ENCODE assay signal across 7 mouse cellular contexts in genomic region chr13:49127844-49128631, GRCm38 (mm10). TPM values are rescaled to one million over a fixed set of nuclear protein-coding genes. Genes with fewer than 3 reads are reported as not detected.
A peak's percentile ranks its signal among the peaks of the same experiment; 100 is the strongest.
DNase-seq lines count a peak whose midpoint lies in the region; ATAC-seq and TF ChIP-seq lines count a peak whose summit lies in the region.

No protein-coding gene starts in this region.

- no peak for TF ChIP-seq CTCF in left cerebral cortex, adult 2 months (IDR thresholded peaks at IDR 0.05)

- H3K27me3 ChIP-seq in forebrain, embryonic 11.5 days (ENCODE audit: control insufficient read depth, insufficient read depth, low read length): no peaks in the 10 kb centered on the region
- H3K27me3 ChIP-seq in hindbrain, embryonic 14.5 days (ENCODE audit: control insufficient read depth, insufficient read depth, low read length): no peaks in the 10 kb centered on the region

- WGBS in forebrain, embryonic 11.5 days: 50% methylated on average over 15 of the region's 15 CpGs
- 35% methylated on average over 15 of the region's 15 CpGs for WGBS in hindbrain, embryonic 14.5 days

- no peak overlapping the region for H3K9ac ChIP-seq in forebrain, embryonic 11.5 days (ENCODE audit: low read length)
- H3K9ac ChIP-seq in hindbrain, embryonic 14.5 days: no peak overlapping the region

- intact Hi-C loops in left cerebral cortex, adult 2 months (cut with DNase I): no loop called here
- intact Hi-C loops in left cerebral cortex, postnatal 4 days (cut with DNase I): no loop called here

- DNase-seq in left cerebral cortex, adult 2 months (ENCODE audit: extremely low spot score in 1 of 2, low spot score in 2 of 2): peak in 1 of 2 experiments; percentile 36
- no peak for DNase-seq in left cerebral cortex, postnatal 4 days
- DNase-seq in forebrain, embryonic 11.5 days (ENCODE audit: low spot score): no peak
- DNase-seq in hindbrain, embryonic 14.5 days (ENCODE audit: low spot score): peak; percentile 47
- DNase-seq in right cerebral cortex, postnatal 14 days: peak; percentile 43
- DNase-seq in kidney, postnatal 25 days: no peak
- no peak for DNase-seq in embryo, embryonic 11 days

- H3K4me1 ChIP-seq in forebrain, embryonic 11.5 days (replicated peaks; ENCODE audit: control insufficient read depth, insufficient read depth, low read length): peaks cover 19% of the 10 kb centered on the region
- peaks cover 70% of the 10 kb centered on the region for H3K4me1 ChIP-seq in hindbrain, embryonic 14.5 days (replicated peaks; ENCODE audit: control insufficient read depth, insufficient read depth, low read length)

- H3K36me3 ChIP-seq in forebrain, embryonic 11.5 days (ENCODE audit: control insufficient read depth, insufficient read depth, low read length): no peaks in the 10 kb centered on the region
- H3K36me3 ChIP-seq in hindbrain, embryonic 14.5 days (replicated peaks; ENCODE audit: control insufficient read depth, insufficient read depth): no peaks in the 10 kb centered on the region

- no peaks in the 10 kb centered on the region for H3K9me3 ChIP-seq in forebrain, embryonic 11.5 days (ENCODE audit: control insufficient read depth, low read length)
- H3K9me3 ChIP-seq in hindbrain, embryonic 14.5 days (ENCODE audit: control insufficient read depth, low read length): no peaks in the 10 kb centered on the region

- peak overlapping the region; percentile 22; the same call in 1 of the 2 replicates for H3K4me3 ChIP-seq in left cerebral cortex, adult 2 months
- no peak overlapping the region for H3K4me3 ChIP-seq in forebrain, embryonic 11.5 days (ENCODE audit: low read depth, low read length)
- no peak overlapping the region for H3K4me3 ChIP-seq in hindbrain, embryonic 14.5 days (replicated peaks; ENCODE audit: low read length)

- peak; percentile 42; the same call in 1 of the 2 replicates for ATAC-seq in forebrain, embryonic 11.5 days (replicated peaks; ENCODE audit: low FRiP score)
- ATAC-seq in hindbrain, embryonic 14.5 days (ENCODE audit: low FRiP score): 0 out of 2 replicates have a peak, but pooled peaks have one; percentile 14

- H3K4me2 ChIP-seq in forebrain, embryonic 11.5 days (ENCODE audit: low read depth, low read length, severe bottlenecking): peak overlapping the region; percentile 29; the same call in 1 of the 2 replicates
- H3K4me2 ChIP-seq in hindbrain, embryonic 14.5 days (replicated peaks): peak overlapping the region; percentile 10

- H3K27ac ChIP-seq in left cerebral cortex, adult 2 months: peak overlapping the region; percentile 42
- H3K27ac ChIP-seq in forebrain, embryonic 11.5 days (ENCODE audit: low read depth, low read length): no peak overlapping the region
- H3K27ac ChIP-seq in hindbrain, embryonic 14.5 days: peak overlapping the region; percentile 47

RNA-seq across cellular contexts. Expression of gene Wnk2, which starts 19.8 kb away (rescaled TPM):
- 100 to 1,000 TPM; 129 to 145 TPM for total RNA-seq in left cerebral cortex, adult 2 months (2021)
- total RNA-seq in left cerebral cortex, postnatal 4 days (2021): 100 to 1,000 TPM; 134 to 137 TPM
- 10.3 and 10.7 TPM in 2 replicates for polyA plus RNA-seq in forebrain, embryonic 11.5 days (2014; fragmentation: Nextera tagmentation; extraction: Ambion mirVana)
- 23.3 and 28.0 TPM in 2 replicates for polyA plus RNA-seq in hindbrain, embryonic 14.5 days (2014; fragmentation: Nextera tagmentation; extraction: Ambion mirVana)

RNA-seq across cellular contexts. Expression of gene Ninj1, which starts 59.2 kb away (rescaled TPM):
- 10 to 100 TPM; 17.8 to 19.7 TPM for total RNA-seq in left cerebral cortex, adult 2 months (2021)
- 10 to 100 TPM; 17.2 to 17.4 TPM for total RNA-seq in left cerebral cortex, postnatal 4 days (2021)
- 19.6 and 23.8 TPM in 2 replicates for polyA plus RNA-seq in forebrain, embryonic 11.5 days (2014; fragmentation: Nextera tagmentation; extraction: Ambion mirVana)
- 33.3 and 33.5 TPM in 2 replicates for polyA plus RNA-seq in hindbrain, embryonic 14.5 days (2014; fragmentation: Nextera tagmentation; extraction: Ambion mirVana)

Comparison
In these comparisons a context has a peak if more than half of its experiments do, and no peak if none do; other contexts are left out.
1. DNase-seq: peak in hindbrain, embryonic 14.5 days (single experiment) and right cerebral cortex, postnatal 14 days (single experiment); none in left cerebral cortex, postnatal 4 days (single experiment), forebrain, embryonic 11.5 days (single experiment), kidney, postnatal 25 days (0 of 2) and embryo, embryonic 11 days (single experiment).